Mouse (Mus musculus): ENCODE results near the gene Kdm2b. TPM values are rescaled to one million over a fixed set of nuclear protein-coding genes. Genes with fewer than 3 reads are reported as not detected.

Kdm2b gene
- total RNA-seq, 1 experiment: 68.6 TPM

GRCm38 (mm10) chr5:122873573-122873972 is 116.0 kb downstream of the Kdm2b start:
- in situ Hi-C loops (cut with MboI; ENCODE audit: low sequenced_read_pairs in 2 of 2, unreplicated experiment in 2 of 2): no loop called here

GRCm38 (mm10) chr5:122872626-122873025 is 117.0 kb downstream of the Kdm2b start:
- no peaks in the 10 kb centered on the region for H3K9me3 ChIP-seq (ENCODE audit: control insufficient read depth, insufficient read depth, low read depth, low read length)

More at GRCm38 (mm10) chr5:122873573-122873972, 116.0 kb downstream of the Kdm2b start:
- Histone ChIP-seq H3K4me1 (ENCODE audit: control insufficient read depth in 2 of 2, insufficient read depth in 2 of 2, low read length in 2 of 2, poor library complexity in 1 of 2) (peaks cover 0 to 5% of the 10 kb centered on the region in 2 experiments; a peak in 2 of 4 replicates), H3K9me3 (ENCODE audit: control insufficient read depth, insufficient read depth, low read depth, low read length) (no peaks in the 10 kb centered on the region), H3K27ac (ENCODE audit: insufficient read depth, low read depth, low read length, poor library complexity, severe bottlenecking) (no peak overlapping the region), H3K4me3 (ENCODE audit: insufficient read depth in 1 of 2, low read depth in 1 of 2, low read length in 2 of 2, poor library complexity in 1 of 2, severe bottlenecking in 1 of 2) (no peak overlapping the region), H3K9ac (ENCODE audit: insufficient read depth, low read depth, low read length, poor library complexity, severe bottlenecking) (no peak overlapping the region), H3K36me3 (ENCODE audit: control insufficient read depth, insufficient read depth, low read length, poor library complexity, severe bottlenecking) (peaks cover 18% of the 10 kb centered on the region)
- DNase-seq (ENCODE audit: low read depth, low spot score): no peak
- TF ChIP-seq ZC3H11A (IDR thresholded peaks at IDR 0.05; ENCODE audit: borderline replicate concordance, low read depth, low read length) (no peak), ZNF384 (IDR thresholded peaks at IDR 0.05; ENCODE audit: low read depth, low read length) (no peak), HCFC1 (IDR thresholded peaks at IDR 0.05; ENCODE audit: borderline replicate concordance, insufficient read depth, low read length) (no peak), MAFK (IDR thresholded peaks at IDR 0.05; ENCODE audit: insufficient read depth, low read depth, low read length) (no peak), CHD2 (IDR thresholded peaks at IDR 0.05; ENCODE audit: low read depth, low read length) (no peak)

DNA sequence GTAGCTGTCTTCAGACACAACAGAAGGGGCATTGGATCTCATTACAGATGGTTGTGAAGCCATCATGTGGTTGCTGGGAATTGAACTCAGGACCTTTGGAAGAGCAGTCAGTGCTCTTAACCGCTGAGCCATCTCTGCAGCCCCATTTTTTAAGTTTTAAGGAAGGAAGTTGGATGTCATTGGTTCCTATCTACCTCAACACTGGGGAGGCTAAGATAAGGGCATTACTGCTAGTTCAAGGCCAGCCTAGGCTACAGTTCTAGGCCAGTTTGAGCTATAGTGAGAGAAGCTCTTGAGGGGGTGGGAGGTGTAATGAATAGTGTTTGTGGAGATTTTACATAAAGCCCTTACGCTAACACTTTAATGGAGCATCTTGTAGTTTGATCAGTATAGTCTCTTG is 126.6 kb downstream of the Kdm2b start:
- no peak overlapping the region for H3K4me3 ChIP-seq (ENCODE audit: insufficient read depth in 1 of 2, low read depth in 1 of 2, low read length in 2 of 2, poor library complexity in 1 of 2, severe bottlenecking in 1 of 2)
- no peaks in the 10 kb centered on the region for H3K9me3 ChIP-seq (ENCODE audit: control insufficient read depth, insufficient read depth, low read depth, low read length)
- no peaks in the 10 kb centered on the region for H3K4me1 ChIP-seq (ENCODE audit: control insufficient read depth in 2 of 2, insufficient read depth in 2 of 2, low read length in 2 of 2, poor library complexity in 1 of 2)
- in situ Hi-C loops (cut with MboI; ENCODE audit: low sequenced_read_pairs in 2 of 2, unreplicated experiment in 2 of 2): no loop called here
- no peak for TF ChIP-seq HCFC1 (IDR thresholded peaks at IDR 0.05; ENCODE audit: borderline replicate concordance, insufficient read depth, low read length)
- no peak for TF ChIP-seq CHD2 (IDR thresholded peaks at IDR 0.05; ENCODE audit: low read depth, low read length)
- no peak for TF ChIP-seq ZC3H11A (IDR thresholded peaks at IDR 0.05; ENCODE audit: borderline replicate concordance, low read depth, low read length)
- no peak for TF ChIP-seq MAFK (IDR thresholded peaks at IDR 0.05; ENCODE audit: insufficient read depth, low read depth, low read length)
- TF ChIP-seq ZNF384 (IDR thresholded peaks at IDR 0.05; ENCODE audit: low read depth, low read length): no peak
- DNase-seq (ENCODE audit: low read depth, low spot score): no peak
- peaks cover 28% of the 10 kb centered on the region for H3K36me3 ChIP-seq (ENCODE audit: control insufficient read depth, insufficient read depth, low read length, poor library complexity, severe bottlenecking)
- H3K27ac ChIP-seq (ENCODE audit: insufficient read depth, low read depth, low read length, poor library complexity, severe bottlenecking): no peak overlapping the region
- H3K9ac ChIP-seq (ENCODE audit: insufficient read depth, low read depth, low read length, poor library complexity, severe bottlenecking): no peak overlapping the region

More at GRCm38 (mm10) chr5:122872626-122873025, 117.0 kb downstream of the Kdm2b start:
- peaks cover 0 to 5% of the 10 kb centered on the region in 2 experiments; a peak in 2 of 4 replicates for H3K4me1 ChIP-seq (ENCODE audit: control insufficient read depth in 2 of 2, insufficient read depth in 2 of 2, low read length in 2 of 2, poor library complexity in 1 of 2)
- no peak for TF ChIP-seq MAFK (IDR thresholded peaks at IDR 0.05; ENCODE audit: insufficient read depth, low read depth, low read length)
- no peak for TF ChIP-seq ZNF384 (IDR thresholded peaks at IDR 0.05; ENCODE audit: low read depth, low read length)
- no peak for TF ChIP-seq CHD2 (IDR thresholded peaks at IDR 0.05; ENCODE audit: low read depth, low read length)
- TF ChIP-seq HCFC1 (IDR thresholded peaks at IDR 0.05; ENCODE audit: borderline replicate concordance, insufficient read depth, low read length): no peak
- no peak for TF ChIP-seq ZC3H11A (IDR thresholded peaks at IDR 0.05; ENCODE audit: borderline replicate concordance, low read depth, low read length)
- H3K27ac ChIP-seq (ENCODE audit: insufficient read depth, low read depth, low read length, poor library complexity, severe bottlenecking): no peak overlapping the region
- H3K9ac ChIP-seq (ENCODE audit: insufficient read depth, low read depth, low read length, poor library complexity, severe bottlenecking): no peak overlapping the region
- DNase-seq (ENCODE audit: low read depth, low spot score): no peak
- no peak overlapping the region for H3K4me3 ChIP-seq (ENCODE audit: insufficient read depth in 1 of 2, low read depth in 1 of 2, low read length in 2 of 2, poor library complexity in 1 of 2, severe bottlenecking in 1 of 2)
- H3K36me3 ChIP-seq (ENCODE audit: control insufficient read depth, insufficient read depth, low read length, poor library complexity, severe bottlenecking): peaks cover 19% of the 10 kb centered on the region
- in situ Hi-C loops (cut with MboI; ENCODE audit: low sequenced_read_pairs in 2 of 2, unreplicated experiment in 2 of 2): no loop called here

- Histone ChIP-seq H3K4me3 (ENCODE audit: insufficient read depth in 1 of 2, low read depth in 1 of 2, low read length in 2 of 2, poor library complexity in 1 of 2, severe bottlenecking in 1 of 2) (no peak overlapping the region), H3K9me3 (ENCODE audit: control insufficient read depth, insufficient read depth, low read depth, low read length) (no peaks in the 10 kb centered on the region), H3K27ac (ENCODE audit: insufficient read depth, low read depth, low read length, poor library complexity, severe bottlenecking) (no peak overlapping the region), H3K4me1 (ENCODE audit: control insufficient read depth in 2 of 2, insufficient read depth in 2 of 2, low read length in 2 of 2, poor library complexity in 1 of 2) (peaks cover 3 to 4% of the 10 kb centered on the region in 2 experiments; a peak in 2 of 4 replicates), H3K36me3 (ENCODE audit: control insufficient read depth, insufficient read depth, low read length, poor library complexity, severe bottlenecking) (no peaks in the 10 kb centered on the region), H3K9ac (ENCODE audit: insufficient read depth, low read depth, low read length, poor library complexity, severe bottlenecking) (no peak overlapping the region)
- no peak for DNase-seq (ENCODE audit: low read depth, low spot score)
- TF ChIP-seq ZNF384 (IDR thresholded peaks at IDR 0.05; ENCODE audit: low read depth, low read length) (no peak), HCFC1 (IDR thresholded peaks at IDR 0.05; ENCODE audit: borderline replicate concordance, insufficient read depth, low read length) (no peak), CHD2 (IDR thresholded peaks at IDR 0.05; ENCODE audit: low read depth, low read length) (no peak), MAFK (IDR thresholded peaks at IDR 0.05; ENCODE audit: insufficient read depth, low read depth, low read length) (no peak), ZC3H11A (IDR thresholded peaks at IDR 0.05; ENCODE audit: borderline replicate concordance, low read depth, low read length) (no peak)
- in situ Hi-C loops (cut with MboI; ENCODE audit: low sequenced_read_pairs in 2 of 2, unreplicated experiment in 2 of 2): no loop called here
Observed at GRCm38 (mm10) chr5:122855858-122856257, 133.8 kb downstream of the Kdm2b start.
